Mouse (Mus musculus) kidney, adult 2 months (tissue): ENCODE measurements around the gene Utrn.

Source experiments
- CTCF ChIP-seq: fragments of 200-500 bp; conservative IDR thresholded peaks from 2 replicates; pipeline ENCODE4 v1.5.1; 2011; ENCODE audit warnings: low read depth, mild to moderate bottlenecking, control low read depth, low read length, moderate library complexity, mixed read lengths; ENCODE audit not compliant: insufficient read depth, insufficient read length
- POLR2A ChIP-seq: fragments of 200-500 bp; IDR thresholded peaks from one replicate; pipeline ENCODE4 v1.6.1; 2011; ENCODE audit warnings: low read depth, low read length, control low read depth

- TF ChIP-seq CTCF = no peak
- no peak for TF ChIP-seq POLR2A
Measured at GRCm38 (mm10) chr10:12474850-12475621, 394.1 kb downstream of the Utrn start.
